Mouse (Mus musculus) liver, embryonic 14.5 days (tissue): Measurements from ENCODE around the gene Slc18a2. TPM values are rescaled to one million over a fixed set of nuclear protein-coding genes. Genes with fewer than 3 reads are reported as not detected.

ENCODE experiments used
- ATAC-seq: fragments of 200-750 bp; cut with Nextera tagmentation; 2 replicates; pipeline ENCODE4 v1.8.0; 2017; ENCODE audit warnings: moderate number of reproducible peaks, mild to moderate bottlenecking, moderate library complexity; ENCODE audit not compliant: insufficient read depth
- DNase-seq, 3 experiments: peaks; one replicate each; pipeline ENCODE4 v3.0.0-alpha.2; 2012 to 2013; ENCODE audit warnings: low read depth in 3 of 3, low spot score in 3 of 3
- H3K27ac ChIP-seq: fragments of 300-500 bp; sonication (generic); 2 replicates; pipeline ENCODE4 v1.5.1; 2014; ENCODE audit warnings: moderate library complexity, mild to moderate bottlenecking, control low read depth, inconsistent platforms
- H3K27me3 ChIP-seq: fragments of 300-500 bp; sonication (generic); 2 replicates; pipeline ENCODE4 v1.6.1; 2014; ENCODE audit warnings: mild to moderate bottlenecking, low read length, moderate library complexity; ENCODE audit not compliant: control insufficient read depth, insufficient read depth
- H3K36me3 ChIP-seq: fragments of 300-500 bp; sonication (generic); replicated peaks from 2 replicates; pipeline ENCODE4 v1.6.1; 2014; ENCODE audit warnings: low read depth; ENCODE audit not compliant: control insufficient read depth, insufficient read depth
- H3K4me1 ChIP-seq, 2 experiments: fragments of 200-500 bp in 1 of 2; fragments of 300-500 bp in 1 of 2; sonication (generic) in 1 of 2; replicated peaks; 2 replicates each; pipeline ENCODE4 v1.6.1; 2012 to 2014; ENCODE audit warnings: antibody characterized with exemption in 1 of 2, inconsistent platforms in 1 of 2, low read length in 1 of 2; ENCODE audit not compliant: control insufficient read depth in 2 of 2, insufficient read depth in 2 of 2
- H3K4me2 ChIP-seq: fragments of 300-500 bp; sonication (generic); 2 replicates; pipeline ENCODE4 v1.6.1; 2014; ENCODE audit warnings: low read depth, mild to moderate bottlenecking, control low read depth, moderate library complexity
- H3K4me3 ChIP-seq, 2 experiments: fragments of 200-500 bp in 1 of 2; fragments of 300-500 bp in 1 of 2; sonication (generic) in 1 of 2; 2 replicates each; pipeline ENCODE4 v1.5.1; 2012 to 2014; ENCODE audit warnings: low read depth in 2 of 2, low read length in 2 of 2, mild to moderate bottlenecking in 2 of 2, control low read depth in 1 of 2, inconsistent platforms in 1 of 2, moderate library complexity in 1 of 2; ENCODE audit not compliant: insufficient read depth in 1 of 2
- H3K9ac ChIP-seq: fragments of 300-500 bp; sonication (generic); replicated peaks from 2 replicates; pipeline ENCODE4 v1.6.1; 2014; ENCODE audit warnings: mild to moderate bottlenecking, control low read depth, moderate library complexity
- H3K9me3 ChIP-seq: fragments of 300-500 bp; sonication (generic); 2 replicates; pipeline ENCODE4 v1.6.1; 2016; ENCODE audit warnings: low read length, mixed read lengths; ENCODE audit not compliant: control insufficient read depth
- CTCF ChIP-seq: IDR thresholded peaks from 2 replicates; pipeline ENCODE4 v1.5.1; 2016; ENCODE audit warnings: antibody characterized with exemption, low read depth, control low read depth
- EP300 ChIP-seq: IDR thresholded peaks from 2 replicates; pipeline ENCODE4 v1.6.1; 2016; ENCODE audit warnings: antibody characterized with exemption, low read depth
- WGBS: fragments of 180-500 bp; shearing (Covaris S2); extraction: QIAGEN DNeasy Blood & Tissue Kit; methylation state at CpG from one replicate; pipeline ENCODE4 v1.1.7; 2014; ENCODE audit not compliant: insufficient replicate concordance; 5-methylcytosine and 5-hydroxymethylcytosine counted together
- polyA plus RNA-seq, 2 experiments: library from polyadenylated mRNA; depleted of rRNA in 1 of 2; stranded (reverse) in 1 of 2; unstranded in 1 of 2; fragments of >200 nt; fragmentation: Nextera tagmentation in 1 of 2; extraction: Ambion mirVana in 1 of 2; gene quantifications; 2 replicates each; pipeline versions ENCODE4 v1.2.1 to v1.2.3; 2012 to 2014

Slc18a2 gene
- polyA plus RNA-seq, 2 experiments, result 0.75 to 2.4 TPM

DNA sequence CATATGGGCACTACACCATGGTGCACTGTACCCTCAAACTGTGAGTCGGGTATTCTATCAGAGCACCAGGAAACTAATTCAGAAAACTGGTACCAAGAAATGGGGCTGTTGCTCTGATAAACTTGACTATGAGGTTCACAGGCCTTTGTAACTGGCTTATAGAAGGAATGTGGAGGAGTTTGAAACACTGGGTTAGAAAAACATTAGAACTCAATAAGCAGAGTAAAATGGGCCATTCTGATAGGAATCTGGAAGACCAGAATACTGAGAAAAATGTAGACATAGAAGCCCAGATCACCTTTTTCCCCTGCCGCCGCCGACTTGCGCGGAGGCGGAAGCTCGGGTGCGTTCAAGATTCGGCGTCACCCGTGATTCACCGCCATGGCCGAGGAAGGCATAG is 61.3 kb downstream of the Slc18a2 start, which contains the start of gene Rps12-ps3:
TSS of gene Rps12-ps3 (plus strand) at position 301 of the 400 bp plus-strand sequence.
- Histone ChIP-seq H3K4me1 (no peaks in the 10 kb centered on the region; a peak in 1 of 4 replicates), H3K27me3 (no peaks in the 10 kb centered on the region), H3K4me2 (no peak within 1 kb of the TSS), H3K9ac (no peak within 1 kb of the TSS), H3K36me3 (peaks cover 8% of the 10 kb centered on the region), H3K4me3 (no peak within 1 kb of the TSS), H3K27ac (no peak within 1 kb of the TSS), H3K9me3 (no peaks in the 10 kb centered on the region)
- TF ChIP-seq EP300, result no peak
- TF ChIP-seq CTCF, result no peak
- WGBS, result 94% methylated on average over 13 of the region's 14 CpGs
- ATAC-seq (no peak), DNase-seq (no peak)

DNA sequence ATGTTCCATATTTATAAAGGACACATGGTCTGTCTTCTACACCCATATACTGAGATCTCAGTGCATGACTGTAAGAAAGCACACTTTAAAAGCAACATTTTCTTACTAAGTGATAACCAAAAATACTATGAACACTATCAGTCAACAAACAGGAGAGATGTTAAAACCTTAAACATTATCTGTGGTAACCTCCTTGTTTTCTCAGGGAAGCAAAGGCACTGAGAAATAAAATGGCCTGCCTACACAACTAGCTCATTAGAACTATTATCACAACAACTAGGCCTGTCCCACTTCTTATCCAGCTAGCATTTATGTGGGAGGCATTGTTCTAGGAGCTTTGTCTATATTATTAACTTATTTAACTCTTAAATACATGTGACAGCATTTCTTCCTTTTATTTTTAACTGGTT is 70.1 kb downstream of the Slc18a2 start:
- Histone ChIP-seq H3K27me3 (no peaks in the 10 kb centered on the region), H3K4me2 (peak overlapping the region; percentile 25; the same call in 1 of the 2 replicates)
- ATAC-seq, result peak; percentile 82

DNA sequence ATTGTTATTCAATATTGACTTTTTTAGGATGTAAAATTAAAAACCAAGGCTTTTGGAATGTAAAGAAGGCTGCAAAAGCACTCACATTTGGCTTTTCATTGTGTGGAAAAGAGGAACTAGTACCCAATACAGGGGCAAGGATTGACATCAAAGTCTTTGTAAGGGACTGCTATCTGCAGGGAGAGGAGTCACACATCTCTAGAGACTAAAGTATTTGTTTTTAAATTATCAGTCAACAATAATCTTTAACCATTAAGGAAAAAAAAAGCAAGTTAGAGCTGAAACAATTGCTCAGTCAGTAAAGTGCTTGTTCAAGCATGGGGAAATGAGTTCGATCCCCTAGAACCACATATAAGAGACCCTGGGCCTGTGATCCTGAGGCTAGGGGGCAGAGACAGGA is 76.0 kb downstream of the Slc18a2 start:
- DNase-seq (no peak), ATAC-seq (no peak)
- Histone ChIP-seq H3K36me3 (peaks cover 4% of the 10 kb centered on the region), H3K9ac (no peak overlapping the region), H3K4me3 (no peak overlapping the region), H3K27ac (no peak overlapping the region), H3K27me3 (no peaks in the 10 kb centered on the region), H3K4me1 (peaks cover 24 to 26% of the 10 kb centered on the region in 2 experiments), H3K9me3 (no peaks in the 10 kb centered on the region), H3K4me2 (no peak overlapping the region)
- 91% methylated on average over 1 of the region's 1 CpGs for WGBS
- TF ChIP-seq CTCF, result no peak
- TF ChIP-seq EP300, result no peak

More for the DNA sequence above, 70.1 kb downstream of the Slc18a2 start:
- DNase-seq, result peak; percentile 44 to 53 (median 46)
- Histone ChIP-seq H3K36me3 (peaks cover 10% of the 10 kb centered on the region), H3K9me3 (no peaks in the 10 kb centered on the region), H3K27ac (peak overlapping the region; percentile 43), H3K4me1 (peaks cover 18 to 20% of the 10 kb centered on the region in 2 experiments), H3K4me3 (no peak overlapping the region), H3K9ac (no peak overlapping the region; the same call in 1 of the 2 replicates)
- TF ChIP-seq EP300 (peak; percentile 83), CTCF (no peak)

DNA sequence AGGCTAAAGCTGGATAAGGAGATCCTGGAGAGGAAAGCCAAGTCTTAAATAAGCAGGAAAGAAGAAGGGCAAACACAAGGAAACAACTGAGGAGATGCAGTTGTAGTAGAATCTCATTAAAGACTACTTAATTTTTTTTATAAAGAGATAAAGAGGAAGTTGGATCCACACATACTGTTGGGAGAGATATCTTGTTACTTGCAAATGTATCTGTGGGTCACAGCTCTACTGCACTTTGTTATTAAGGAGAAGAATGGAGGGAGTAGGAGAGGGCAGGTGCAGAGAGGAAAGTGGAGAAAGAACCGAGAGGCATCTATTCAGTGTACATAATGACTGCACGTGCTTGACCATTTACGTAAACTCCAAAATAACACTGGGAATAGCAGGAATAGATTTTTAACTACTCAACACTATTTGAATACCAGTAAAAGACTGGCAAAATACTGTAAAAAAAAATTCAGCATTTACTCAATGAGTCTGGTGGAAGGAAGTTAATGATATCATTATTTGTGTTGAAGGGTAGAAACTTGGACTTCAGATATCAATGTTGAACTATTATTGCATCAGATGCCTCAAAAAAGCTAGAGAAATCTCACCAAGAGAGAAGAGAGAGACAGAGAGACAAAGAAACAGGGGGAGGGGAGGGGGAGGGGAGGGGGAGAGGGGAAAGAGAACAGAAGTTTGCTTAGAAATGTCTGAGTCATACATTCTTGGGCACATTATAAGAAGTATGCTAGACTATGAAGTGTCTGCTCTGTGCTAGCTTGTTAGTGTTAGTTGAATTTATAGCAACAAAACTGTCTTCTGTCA is 77.4 kb downstream of the Slc18a2 start:
- WGBS, result 73% methylated on average over 3 of the region's 3 CpGs
- DNase-seq, result no peak
- ATAC-seq, result no peak
- no peaks in the 10 kb centered on the region for H3K9me3 ChIP-seq
- peaks cover 3% of the 10 kb centered on the region for H3K36me3 ChIP-seq
- no peak overlapping the region for H3K4me3 ChIP-seq
- H3K27me3 ChIP-seq, result no peaks in the 10 kb centered on the region
- H3K27ac ChIP-seq, result no peak overlapping the region
- H3K4me1 ChIP-seq, result peaks cover 20 to 21% of the 10 kb centered on the region in 2 experiments
- H3K9ac ChIP-seq, result no peak overlapping the region
- TF ChIP-seq CTCF (no peak), EP300 (no peak)
- no peak overlapping the region for H3K4me2 ChIP-seq

DNA sequence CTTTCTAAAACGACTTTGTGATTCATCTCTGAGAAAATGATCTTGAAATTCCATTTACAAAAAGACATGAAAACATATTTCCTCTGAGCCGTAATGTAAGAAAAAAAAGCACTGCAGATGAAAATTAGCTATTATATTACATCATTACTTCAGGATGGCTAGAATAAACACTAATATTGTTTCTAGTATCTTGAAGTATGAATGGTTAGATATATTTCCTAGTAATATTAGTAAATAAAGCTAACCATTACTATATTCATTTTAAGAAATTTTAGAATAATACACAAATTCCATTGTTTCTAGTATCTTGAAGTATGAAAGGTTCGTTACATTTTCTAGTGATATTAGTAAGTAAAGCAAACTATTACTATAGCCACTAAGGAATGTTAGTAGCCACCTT is 79.2 kb downstream of the Slc18a2 start:
- DNase-seq (no peak), ATAC-seq (no peak)
- TF ChIP-seq CTCF (no peak), EP300 (no peak)
- Histone ChIP-seq H3K4me3 (no peak overlapping the region), H3K4me2 (no peak overlapping the region), H3K9me3 (no peaks in the 10 kb centered on the region), H3K36me3 (no peaks in the 10 kb centered on the region; the same call in 1 of the 2 replicates), H3K9ac (no peak overlapping the region), H3K4me1 (peaks cover 15 to 20% of the 10 kb centered on the region in 2 experiments), H3K27me3 (no peaks in the 10 kb centered on the region), H3K27ac (no peak overlapping the region)
- 77% methylated on average over 3 of the region's 3 CpGs for WGBS
